Mouse (Mus musculus) spleen, adult 12 weeks (tissue): ENCODE results near the gene Sbds.

Experiments used
- DNase-seq: peaks from one replicate; pipeline ENCODE4 v3.0.0; 2022; ENCODE audit warnings: low spot score

Sbds gene

GRCm38 (mm10) chr5:130200233-130201029 is 54.9 kb downstream of the Sbds start:
- no peak for DNase-seq

- DNase-seq, result no peak
Observed at GRCm38 (mm10) chr5:130197981-130198380, 57.3 kb downstream of the Sbds start.

- no peak for DNase-seq
Observed at GRCm38 (mm10) chr5:130197454-130197853, 57.9 kb downstream of the Sbds start.

- no peak for DNase-seq
Observed at GRCm38 (mm10) chr5:130196307-130196706, 59.0 kb downstream of the Sbds start.
